Mouse (Mus musculus): Measurements from ENCODE around the gene Asxl2.
"Not testable (repeated sequence)": the region's sequence is repeated elsewhere in the genome, so short reads cannot be mapped to it uniquely, and the experiment has no call there.

Asxl2 gene

DNA sequence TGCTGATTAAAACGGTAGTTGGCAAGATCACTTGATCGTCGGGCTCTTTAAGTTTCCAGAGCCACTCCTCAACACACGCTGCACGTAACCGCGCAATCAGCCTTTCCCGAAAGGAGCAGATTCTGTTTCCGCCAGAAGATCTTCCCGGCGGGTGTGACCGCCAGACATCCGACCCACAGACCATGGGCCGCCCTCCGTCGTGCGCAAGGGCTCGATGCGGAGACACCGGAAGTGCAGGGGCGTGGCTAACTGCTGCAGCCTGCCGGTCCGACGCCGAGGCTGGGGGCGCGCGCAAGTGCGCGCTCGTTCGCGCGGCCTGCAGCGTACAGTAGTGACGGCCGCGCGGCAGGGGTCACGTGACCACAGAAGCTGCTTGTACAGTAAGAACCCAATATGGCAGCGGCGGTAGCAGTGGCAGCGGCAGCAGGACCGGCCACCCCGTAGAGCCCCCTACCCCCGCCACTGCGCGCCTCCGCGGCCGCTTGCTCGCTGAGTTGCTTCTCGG is at the start of gene Asxl2:
Asxl2 (plus strand) TSS at position 328 of the 505 bp plus-strand sequence.
- DNase-seq (ENCODE audit: extremely low read depth, insufficient read length, low spot score), result peak; percentile 100

DNA sequence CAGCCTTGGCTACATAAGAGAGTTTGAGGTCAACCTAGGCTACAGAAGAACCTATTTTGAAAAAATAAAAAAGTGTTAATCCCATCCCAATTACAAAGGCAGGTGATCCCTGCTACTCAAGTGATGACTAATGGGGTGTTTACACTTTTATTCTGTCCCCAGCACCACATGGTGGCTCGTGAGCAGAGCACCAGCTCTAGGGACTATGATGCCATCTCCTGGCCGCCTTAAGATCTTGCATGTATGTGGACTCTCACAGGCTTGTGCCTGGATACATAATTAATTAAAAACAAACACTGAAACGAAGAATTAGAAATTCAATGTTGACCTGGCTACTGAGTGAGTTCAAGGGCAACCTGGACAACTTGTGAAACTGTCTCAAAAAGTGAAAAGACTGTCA is 49.5 kb upstream of the Asxl2 start:
- no peak for DNase-seq (ENCODE audit: extremely low read depth, insufficient read length, low spot score)

GRCm38 (mm10) chr12:3377755-3378154 is 48.9 kb upstream of the Asxl2 start:
- no peak for DNase-seq (ENCODE audit: extremely low read depth, insufficient read length, low spot score)

- no peak for DNase-seq (ENCODE audit: extremely low read depth, insufficient read length, low spot score)
Measured at GRCm38 (mm10) chr12:3384860-3385259, 41.8 kb upstream of the Asxl2 start.

DNA sequence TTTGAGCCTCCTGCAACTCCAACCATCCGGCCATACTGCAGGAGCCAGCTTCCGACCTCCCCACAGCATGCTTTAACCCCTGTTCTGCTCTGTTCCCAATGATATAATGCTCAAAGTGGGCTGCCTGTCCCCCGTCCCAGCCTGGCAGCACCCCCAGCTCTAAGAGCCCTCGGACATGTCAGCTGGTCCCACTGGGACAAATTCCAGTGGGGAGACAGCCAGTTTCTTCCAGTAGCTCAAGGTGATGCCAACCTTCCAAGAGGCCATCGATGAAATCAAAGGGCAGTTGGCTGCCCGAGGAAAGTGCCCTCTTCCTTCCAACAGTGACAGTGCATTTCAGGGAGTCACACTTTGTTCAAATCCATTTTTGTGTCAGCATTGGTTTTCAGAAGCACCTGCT is 41.4 kb upstream of the Asxl2 start:
- DNase-seq (ENCODE audit: extremely low read depth, insufficient read length, low spot score), result no peak

- DNase-seq (ENCODE audit: extremely low read depth, insufficient read length, low spot score), result no peak
Measured at GRCm38 (mm10) chr12:3385940-3386339, 40.7 kb upstream of the Asxl2 start.

- no peak for DNase-seq (ENCODE audit: extremely low read depth, insufficient read length, low spot score)
Measured at GRCm38 (mm10) chr12:3387891-3388290, 38.8 kb upstream of the Asxl2 start.

DNA sequence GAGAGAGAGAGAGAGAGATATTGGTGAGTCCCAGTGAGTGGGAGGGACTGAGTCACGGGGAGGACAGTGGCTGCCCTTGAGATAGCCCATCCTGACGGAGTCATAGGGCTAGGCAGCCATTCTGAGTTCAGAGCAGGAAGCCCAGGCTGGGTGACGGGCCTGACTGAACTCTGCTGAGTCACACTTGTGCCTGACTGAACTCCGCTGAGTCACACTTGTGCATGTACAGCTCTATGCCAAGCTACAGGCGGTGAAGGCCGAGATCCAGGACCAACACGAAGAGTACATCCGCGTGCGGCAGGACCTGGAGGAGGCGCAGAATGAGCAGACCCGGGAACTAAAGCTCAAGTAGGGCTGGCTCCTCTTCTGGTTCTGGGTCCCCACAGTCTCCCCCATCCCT is 37.3 kb upstream of the Asxl2 start:
- DNase-seq (ENCODE audit: extremely low read depth, insufficient read length, low spot score), result peak; percentile 76

DNA sequence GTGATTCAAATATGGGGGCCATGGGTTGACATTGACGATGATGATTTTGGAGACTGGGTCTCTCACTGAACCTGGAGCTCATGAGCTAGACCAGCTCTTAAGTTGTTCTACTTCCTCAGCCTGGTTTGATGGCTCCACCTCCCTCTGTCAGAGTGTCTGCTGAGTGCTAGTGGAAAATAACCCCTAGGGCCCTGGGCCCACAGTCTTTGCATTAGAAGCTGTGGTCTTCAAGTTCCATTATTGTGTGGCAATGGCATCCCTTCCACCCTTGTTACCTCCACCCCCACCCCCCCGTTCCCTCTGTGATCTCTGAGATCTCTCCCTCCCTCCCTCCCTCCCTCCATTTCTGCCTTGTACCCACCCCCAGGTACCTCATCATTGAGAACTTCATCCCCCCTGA is 36.6 kb upstream of the Asxl2 start:
- DNase-seq (ENCODE audit: extremely low read depth, insufficient read length, low spot score), result no peak

GRCm38 (mm10) chr12:3390577-3391262 is 35.9 kb upstream of the Asxl2 start:
- peak; percentile 63 for DNase-seq (ENCODE audit: extremely low read depth, insufficient read length, low spot score)

- DNase-seq (ENCODE audit: extremely low read depth, insufficient read length, low spot score), result no peak
Measured at GRCm38 (mm10) chr12:3391276-3391675, 35.4 kb upstream of the Asxl2 start.

- DNase-seq (ENCODE audit: extremely low read depth, insufficient read length, low spot score), result no peak
Measured at GRCm38 (mm10) chr12:3393140-3393539, 33.5 kb upstream of the Asxl2 start.

GRCm38 (mm10) chr12:3396931-3397330 is 29.7 kb upstream of the Asxl2 start:
- no peak for DNase-seq (ENCODE audit: extremely low read depth, insufficient read length, low spot score)

- not testable (repeated sequence) for DNase-seq (ENCODE audit: extremely low read depth, insufficient read length, low spot score)
Measured at GRCm38 (mm10) chr12:3405662-3406061, 21.0 kb upstream of the Asxl2 start.

GRCm38 (mm10) chr12:3406585-3406984 is 20.1 kb upstream of the Asxl2 start:
- DNase-seq (ENCODE audit: extremely low read depth, insufficient read length, low spot score), result no peak

GRCm38 (mm10) chr12:3414956-3415355 is 11.7 kb upstream of the Asxl2 start:
- DNase-seq (ENCODE audit: extremely low read depth, insufficient read length, low spot score), result no peak

- DNase-seq (ENCODE audit: extremely low read depth, insufficient read length, low spot score), result no peak
Measured at GRCm38 (mm10) chr12:3418761-3419160, 7.9 kb upstream of the Asxl2 start.

DNA sequence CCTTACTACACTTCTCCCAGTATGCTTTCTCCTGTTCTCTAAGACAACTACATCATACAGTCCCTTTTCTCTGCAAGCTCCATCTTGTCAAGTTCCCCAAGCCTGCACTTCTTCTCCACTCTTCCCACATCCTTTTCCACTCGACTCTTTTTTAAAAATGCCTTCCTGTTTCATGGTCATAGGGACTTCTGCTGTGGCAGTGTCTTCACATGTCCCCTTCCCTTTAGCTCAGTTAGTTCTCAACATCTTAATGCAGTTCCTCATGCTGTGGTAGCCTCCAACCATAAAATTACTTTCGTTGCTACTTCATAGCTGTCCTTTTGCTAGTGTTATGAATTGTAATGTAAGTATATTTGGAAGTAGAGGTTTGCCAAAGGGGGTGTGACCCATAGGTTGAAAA is 6.1 kb upstream of the Asxl2 start:
- no peak for DNase-seq (ENCODE audit: extremely low read depth, insufficient read length, low spot score)

GRCm38 (mm10) chr12:3422786-3423185 is 3.9 kb upstream of the Asxl2 start:
- peak; percentile 45 for DNase-seq (ENCODE audit: extremely low read depth, insufficient read length, low spot score)

DNA sequence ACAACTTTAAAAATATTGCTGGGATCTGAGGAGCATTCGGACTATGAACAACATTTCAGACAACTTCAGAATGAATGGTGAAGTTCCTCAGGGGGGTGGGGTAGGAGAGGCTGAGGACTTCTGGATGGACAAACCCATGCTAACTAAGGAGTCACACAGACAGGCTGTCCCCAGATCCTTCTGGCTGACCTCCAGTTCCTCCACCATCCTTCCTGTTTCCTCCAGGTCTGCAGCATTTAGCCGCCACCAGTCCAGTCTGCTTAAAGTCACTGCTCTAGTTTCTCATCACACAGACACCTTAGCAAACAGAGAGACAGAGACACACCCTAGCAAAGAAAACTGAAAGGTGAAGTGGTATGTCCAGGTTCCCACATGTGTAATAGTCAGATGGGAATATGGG is 2.5 kb upstream of the Asxl2 start:
- no peak for DNase-seq (ENCODE audit: extremely low read depth, insufficient read length, low spot score)

GRCm38 (mm10) chr12:3425375-3426341 is 999 bp upstream of the Asxl2 start:
- no peak for DNase-seq (ENCODE audit: extremely low read depth, insufficient read length, low spot score)
